Mouse (Mus musculus): ENCODE results near the gene Brd2.

GRCm38 (mm10) chr17:34138655-34139054 is 16.2 kb upstream of the Brd2 start:
- no peak for TF ChIP-seq CTCF (conservative IDR thresholded peaks at IDR 0.05; ENCODE audit: insufficient read depth, insufficient read length, low read depth, low read length)
- no peak for TF ChIP-seq POLR2A (IDR thresholded peaks at IDR 0.05; ENCODE audit: low read depth, low read length)

Measured in kidney, adult 2 months (tissue).